Mouse (Mus musculus) thymus, postnatal 14 days (tissue): ENCODE measurements around the gene Hk2.
"Not testable (repeated sequence)": the region's sequence is repeated elsewhere in the genome, so short reads cannot be mapped to it uniquely, and the experiment has no call there.

Experiments
- DNase-seq: peaks from one replicate; pipeline ENCODE4 v3.0.0; 2021

Hk2 gene

DNA sequence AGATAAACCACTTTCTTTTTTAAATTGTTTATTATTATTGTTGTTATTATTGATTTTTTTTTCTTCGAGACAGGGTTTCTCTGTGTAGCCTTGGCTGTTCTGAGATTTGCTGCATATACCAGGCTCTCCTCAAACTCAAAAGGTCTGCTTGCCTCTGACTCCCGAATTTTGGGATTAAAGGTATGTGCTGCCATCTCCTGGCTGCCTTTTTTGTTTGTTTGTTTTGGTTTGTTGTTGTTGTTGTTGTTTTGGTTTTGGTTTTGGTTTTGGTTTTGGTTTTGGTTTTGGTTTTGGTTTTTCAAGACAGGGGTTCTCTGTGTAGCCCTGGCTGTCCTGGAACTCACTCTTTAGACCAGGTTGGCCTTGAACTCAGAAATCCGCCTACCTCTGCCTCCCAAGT, 96.6 kb downstream of the Hk2 start:
- DNase-seq: not testable (repeated sequence)
